Mouse (Mus musculus) heart, postnatal 4 days (tissue): ENCODE measurements at regions not wholly inside any gene's neighbourhood (a gene's known extent, or its start where the extent isn't known, plus 50 kb on each side); places are given as distances from the start of the nearest gene placed in this dataset.
A peak's percentile ranks its signal among the peaks of the same experiment; 100 is the strongest.
"Not testable (repeated sequence)": the region's sequence is repeated elsewhere in the genome, so short reads cannot be mapped to it uniquely, and the experiment has no call there.

Experiments used
- DNase-seq: peaks from one replicate; pipeline ENCODE4 v3.0.0; 2021

GRCm38 (mm10) chr14:87612871-87613270 lies 196.4 kb downstream of the Tdrd3 start:
- no peak for DNase-seq

GRCm38 (mm10) chr14:87619368-87620035 lies 203.1 kb downstream of the Tdrd3 start:
- DNase-seq = no peak

DNA sequence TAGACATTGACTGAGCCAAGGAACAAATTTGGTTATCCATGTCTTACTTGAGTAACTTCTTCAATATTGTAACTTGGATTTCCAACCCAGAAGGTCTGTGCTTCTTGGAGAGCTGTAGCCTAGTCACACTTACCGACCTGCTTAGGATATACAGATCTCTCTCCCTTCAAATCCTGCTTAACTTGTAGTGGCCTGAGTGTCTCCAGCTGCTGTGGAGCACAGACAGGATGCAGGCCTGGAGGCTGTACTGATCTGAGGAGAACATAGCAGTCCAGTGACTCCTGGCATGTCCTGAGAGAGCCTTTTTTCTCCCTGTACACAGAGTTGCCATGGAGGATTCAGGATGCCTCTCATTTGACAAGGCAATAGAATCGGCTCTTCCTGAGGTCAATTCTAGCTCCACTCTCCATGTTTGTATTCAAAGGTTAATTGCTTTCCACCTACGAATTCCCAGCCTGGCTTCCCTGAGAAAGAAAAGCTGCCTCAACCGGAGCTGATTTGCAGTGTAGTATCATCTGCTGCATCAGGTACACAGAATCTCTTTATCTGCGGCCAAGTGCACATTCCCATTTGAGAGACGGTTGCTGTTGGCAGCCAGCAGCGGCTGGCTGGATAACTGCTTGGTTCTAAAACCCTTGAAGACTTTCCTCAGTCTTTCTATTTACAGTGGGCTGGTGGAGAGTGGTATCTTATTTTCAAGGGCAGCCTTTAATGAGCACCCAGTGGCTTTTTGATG lies 214.8 kb downstream of the Tdrd3 start:
- no peak for DNase-seq

- no peak for DNase-seq
Observed at GRCm38 (mm10) chr14:87634596-87634995, 218.2 kb downstream of the Tdrd3 start.

- DNase-seq = no peak
Observed at GRCm38 (mm10) chr14:87637131-87637530, 220.7 kb downstream of the Tdrd3 start.

- DNase-seq = no peak
Observed at GRCm38 (mm10) chr14:87667910-87668309, 251.5 kb downstream of the Tdrd3 start.

GRCm38 (mm10) chr14:87669496-87669895 lies 253.1 kb downstream of the Tdrd3 start:
- no peak for DNase-seq

DNA sequence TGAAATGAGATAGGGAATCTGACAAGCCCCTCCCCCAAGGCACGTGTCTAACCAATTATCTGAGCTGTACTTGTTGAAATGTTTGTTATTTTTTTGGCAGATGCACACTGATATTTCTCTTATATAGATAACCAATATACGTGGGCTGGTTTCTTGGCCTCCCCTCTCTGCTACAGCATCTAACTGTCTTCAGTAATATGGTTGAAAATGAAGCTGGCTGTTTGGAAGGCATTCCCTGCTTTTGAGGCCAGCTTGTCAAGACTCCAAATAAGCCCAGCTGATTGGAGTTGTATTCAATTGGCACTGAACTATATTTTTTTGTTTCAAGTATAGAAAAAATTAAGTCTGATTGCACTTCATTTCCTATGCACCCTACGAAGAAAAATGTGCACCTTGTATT lies 264.3 kb downstream of the Tdrd3 start:
- DNase-seq = no peak

GRCm38 (mm10) chr14:87683091-87683806 lies 266.8 kb downstream of the Tdrd3 start:
- DNase-seq = not testable (repeated sequence)

GRCm38 (mm10) chr14:87689866-87690265 lies 273.4 kb downstream of the Tdrd3 start:
- no peak for DNase-seq

GRCm38 (mm10) chr14:87736456-87736855 lies 320.0 kb downstream of the Tdrd3 start:
- DNase-seq = no peak

GRCm38 (mm10) chr14:87745524-87745923 lies 329.1 kb downstream of the Tdrd3 start:
- DNase-seq = no peak

DNA sequence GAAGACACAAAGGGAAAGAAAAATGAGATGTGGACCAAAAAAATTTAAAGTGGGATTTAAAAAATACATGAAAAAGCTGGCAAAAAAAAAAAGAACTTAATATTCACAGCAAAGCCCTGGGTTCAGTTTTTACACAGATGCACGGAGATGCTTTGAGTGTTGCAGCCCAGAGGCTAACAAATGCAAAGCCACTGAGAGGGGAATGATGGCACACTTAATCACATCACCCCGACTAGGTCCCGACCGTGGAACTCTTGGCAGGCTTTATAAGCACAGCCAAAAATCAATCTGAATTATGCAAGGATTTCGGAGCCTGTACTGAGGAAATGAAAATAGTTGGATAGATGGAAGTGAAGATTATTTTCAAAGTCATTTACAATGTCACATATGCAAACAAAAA lies 329.6 kb downstream of the Tdrd3 start:
- no peak for DNase-seq

DNA sequence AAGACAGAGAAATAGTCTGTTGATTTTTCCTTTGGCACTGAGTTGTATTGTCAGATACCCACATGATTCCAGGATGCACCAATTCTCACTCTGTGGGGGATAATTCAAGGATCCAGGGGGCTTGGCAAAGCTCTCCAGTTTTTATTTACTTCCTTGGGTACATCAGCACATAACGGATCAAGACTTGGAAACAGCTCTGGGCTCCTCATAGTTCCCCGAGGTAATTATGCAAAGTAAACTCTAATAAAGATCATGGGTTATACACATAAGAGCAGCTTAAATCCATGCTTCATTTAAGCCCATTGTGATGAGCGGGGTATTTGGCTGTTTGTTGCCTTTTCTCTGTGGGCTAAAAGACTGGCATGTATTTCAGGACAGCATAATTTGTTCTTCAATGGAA lies 332.6 kb downstream of the Tdrd3 start:
- no peak for DNase-seq

GRCm38 (mm10) chr14:87749762-87750161 lies 333.3 kb downstream of the Tdrd3 start:
- DNase-seq = no peak

DNA sequence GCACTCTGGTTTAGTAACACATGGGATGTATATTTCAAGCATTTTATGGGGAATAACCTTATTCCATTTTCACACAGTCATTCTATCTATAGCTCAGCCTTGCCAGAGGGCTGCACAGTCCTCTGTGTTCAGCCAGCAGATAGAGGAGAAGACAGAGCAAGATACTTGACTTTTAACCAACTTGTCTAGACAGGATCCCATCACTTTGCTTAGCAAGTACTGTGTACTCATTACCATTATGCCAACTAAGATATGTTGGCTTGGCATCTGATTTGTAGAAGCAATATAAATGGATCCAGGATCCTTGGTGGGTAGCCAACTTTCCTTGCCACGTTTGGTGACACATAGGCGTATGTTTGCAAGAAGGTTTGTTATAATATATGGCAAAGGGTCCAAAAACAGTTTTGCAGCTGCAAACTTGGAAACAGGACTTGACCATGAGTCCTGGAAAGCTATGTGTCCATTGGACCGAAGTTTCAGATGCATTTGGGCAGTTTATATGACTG lies 334.3 kb downstream of the Tdrd3 start:
- no peak for DNase-seq

- DNase-seq = no peak
Observed at GRCm38 (mm10) chr14:87754744-87755143, 338.3 kb downstream of the Tdrd3 start.

DNA sequence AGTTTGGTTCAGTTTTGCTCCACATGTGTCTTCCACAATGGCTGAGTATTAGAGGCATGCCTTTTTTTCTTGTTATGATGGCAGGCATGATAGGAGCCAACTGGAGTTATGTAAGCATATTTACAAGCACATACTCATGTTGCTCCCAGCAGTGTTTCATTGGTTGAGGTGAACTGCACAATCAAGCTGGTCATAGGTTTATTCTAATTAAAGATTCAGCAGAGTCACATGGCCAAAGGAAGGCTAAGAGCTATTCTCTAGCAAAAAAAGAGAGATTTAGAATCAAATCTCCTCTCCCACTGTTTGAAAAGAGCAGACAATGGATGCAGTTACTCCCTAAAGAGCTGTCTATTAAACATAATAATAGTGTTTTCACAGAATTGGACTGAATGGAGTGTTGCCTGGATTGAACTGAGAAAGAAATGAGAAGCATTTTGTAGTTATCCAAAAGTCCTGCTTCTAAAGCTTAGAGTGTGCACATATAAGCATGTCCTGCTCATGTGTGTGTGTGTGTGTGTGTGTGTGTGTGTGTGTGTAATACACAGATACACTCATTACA lies 359.0 kb downstream of the Tdrd3 start:
- no peak for DNase-seq

DNA sequence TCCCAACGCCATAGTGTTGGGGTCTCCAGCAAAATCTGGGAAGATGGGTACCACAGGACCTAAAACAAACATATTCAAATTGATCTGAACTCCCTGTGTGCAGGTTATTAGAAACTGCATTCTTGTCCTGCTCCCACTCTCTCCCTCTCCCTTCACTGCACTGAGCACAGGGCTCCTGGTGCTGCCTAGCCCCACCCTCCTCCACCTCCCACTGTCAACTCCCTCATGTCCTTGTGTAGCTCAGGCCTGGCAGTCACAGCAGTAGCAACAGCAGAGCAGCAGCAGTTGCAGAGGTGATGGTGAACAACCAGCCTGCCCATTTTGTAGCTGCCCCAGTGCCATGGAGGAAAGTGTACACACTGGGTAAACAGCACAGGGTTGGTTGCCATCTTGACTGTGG lies 383.4 kb downstream of the Tdrd3 start:
- DNase-seq = no peak

DNA sequence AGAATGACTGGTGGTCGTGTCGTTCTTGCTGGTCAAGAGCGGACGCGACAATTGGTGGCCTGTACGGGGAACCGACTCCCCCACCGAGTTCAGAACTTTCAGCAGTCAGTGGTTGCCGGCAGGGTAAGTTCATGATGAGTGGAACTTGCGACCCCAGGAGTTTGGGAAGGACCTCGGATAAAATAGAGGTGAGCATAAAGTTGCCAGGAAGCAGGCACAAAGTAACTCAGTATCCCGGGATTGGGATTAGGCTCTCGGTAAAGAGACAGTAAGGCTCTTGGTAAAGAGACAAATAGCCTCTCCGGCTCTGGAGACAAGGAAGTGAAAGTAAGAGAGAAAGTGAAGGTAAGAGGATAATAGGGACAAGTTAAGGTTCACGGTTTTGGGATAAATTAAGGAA lies 393.2 kb downstream of the Tdrd3 start:
- peak; percentile 8 for DNase-seq

DNA sequence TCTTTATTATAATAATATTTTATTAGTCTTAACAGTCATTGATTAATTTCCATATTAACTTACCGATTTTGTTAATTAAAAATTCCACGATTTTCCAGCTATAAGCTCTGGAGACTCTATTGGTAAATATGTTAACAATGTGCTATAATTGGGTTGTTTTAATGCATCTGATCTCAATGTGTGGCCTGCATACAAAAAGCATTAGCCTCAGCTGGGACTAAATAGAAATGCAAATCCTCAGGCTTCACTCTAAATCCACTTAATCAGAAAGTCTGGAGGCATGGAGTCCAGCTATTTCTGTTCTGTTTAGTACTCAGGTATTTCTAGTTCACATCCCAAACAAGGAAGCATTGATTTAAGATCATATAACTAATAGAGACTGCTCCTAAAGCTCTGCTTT lies 427.7 kb downstream of the Tdrd3 start:
- no peak for DNase-seq

DNA sequence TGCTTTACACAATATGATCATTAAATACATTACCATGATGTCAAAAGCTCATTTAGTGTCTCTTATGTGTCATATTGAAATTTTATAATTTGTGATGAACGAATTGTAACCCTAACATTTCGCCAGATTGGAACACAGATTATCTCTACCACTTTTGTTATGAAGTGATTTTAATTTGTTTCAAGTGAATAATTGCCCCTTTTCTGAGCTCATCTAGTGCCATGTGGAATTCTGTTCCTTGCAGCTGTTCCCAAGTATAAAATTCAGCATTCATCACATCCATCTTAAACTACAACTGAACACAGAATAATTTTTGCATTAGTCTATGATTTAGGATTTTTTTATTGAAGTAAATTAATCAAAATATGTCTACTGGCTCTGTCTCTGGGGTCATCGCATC lies 445.0 kb downstream of the Tdrd3 start:
- no peak for DNase-seq
